Mouse (Mus musculus) thymus, adult 2 months (tissue): ENCODE results near the gene 1600012H06Rik.
"Not testable (repeated sequence)": the region's sequence is repeated elsewhere in the genome, so short reads cannot be mapped to it uniquely, and the experiment has no call there.

Source experiments
- CTCF ChIP-seq: fragments of 200-500 bp; IDR thresholded peaks from 2 replicates; pipeline ENCODE4 v1.5.1; 2012; ENCODE audit warnings: mild to moderate bottlenecking, control low read depth, low read length, moderate library complexity, borderline replicate concordance; ENCODE audit not compliant: control insufficient read depth, poor library complexity, insufficient read depth; ENCODE audit errors: extremely low read depth
- POLR2A ChIP-seq: fragments of 200-500 bp; IDR thresholded peaks from 2 replicates; pipeline ENCODE4 v1.6.1; 2012; ENCODE audit warnings: mild to moderate bottlenecking, low read length, control low read depth, moderate library complexity; ENCODE audit not compliant: control insufficient read depth, poor library complexity, insufficient read depth; ENCODE audit errors: extremely low read depth

- not testable (repeated sequence) for TF ChIP-seq CTCF, POLR2A
Measured at GRCm38 (mm10) chr17:15000047-15000446, 57.1 kb downstream of the 1600012H06Rik start.
